8 mouse cellular contexts compared by ENCODE assay signal in genomic region chr4:152027524-152027923, GRCm38 (mm10). TPM values are rescaled to one million over a fixed set of nuclear protein-coding genes. Genes with fewer than 3 reads are reported as not detected.
DNase-seq lines count a peak whose midpoint lies in the region; ATAC-seq and TF ChIP-seq lines count a peak whose summit lies in the region.

TSS of gene Zbtb48 (minus strand) at chr4:152027671.

- peaks cover 57% of the 10 kb centered on the region for H3K36me3 ChIP-seq in megakaryocyte, embryonic 14.5 days (replicated peaks; ENCODE audit: low read length)

- peak within 1 kb of the TSS; percentile 47 for H3K4me3 ChIP-seq in cortical plate, adult 2 months (ENCODE audit: insufficient read depth, low read length)
- H3K4me3 ChIP-seq in megakaryocyte, embryonic 14.5 days (replicated peaks) = peak within 1 kb of the TSS; percentile 98

- ATAC-seq in activated CD4-positive, CD25-positive, alpha-beta regulatory T cell, adult 4 months = peak; percentile 99

- no peaks in the 10 kb centered on the region for H3K9me3 ChIP-seq in megakaryocyte, embryonic 14.5 days

- DNase-seq in gastrocnemius, adult 8-10 months (ENCODE audit: low spot score in 2 of 2) = peak; percentile 91 to 95
- DNase-seq in hindlimb bud, embryonic 11.5 days (ENCODE audit: extremely low spot score, low read depth, low spot score) = peak; percentile 83
- DNase-seq in left cerebral cortex, adult 8-10 months (ENCODE audit: low spot score in 2 of 2) = peak; percentile 92 to 97
- peak; percentile 98 to 99 for DNase-seq in right cerebral cortex, postnatal 10 days (ENCODE audit: low spot score in 2 of 2)
- DNase-seq in urinary bladder, postnatal 25 days (ENCODE audit: low spot score) = peak; percentile 91

- no peak within 1 kb of the TSS for H3K27ac ChIP-seq in cortical plate, adult 2 months (ENCODE audit: insufficient read depth, low read length)

- TF ChIP-seq CTCF in cortical plate, adult 2 months (IDR thresholded peaks at IDR 0.05; ENCODE audit: extremely low read depth, insufficient read depth, low read length) = no peak

- H3K4me1 ChIP-seq in cortical plate, adult 2 months (ENCODE audit: control insufficient read depth, insufficient read depth, low read length) = peaks cover 9% of the 10 kb centered on the region
- peaks cover 65% of the 10 kb centered on the region for H3K4me1 ChIP-seq in megakaryocyte, embryonic 14.5 days

- peak; percentile 95 for TF ChIP-seq POLR2A in cortical plate, adult 2 months (IDR thresholded peaks at IDR 0.05; ENCODE audit: extremely low read depth, insufficient read depth, low read length)

- peaks cover 6% of the 10 kb centered on the region for H3K27me3 ChIP-seq in megakaryocyte, embryonic 14.5 days (replicated peaks)

RNA-seq across cellular contexts. Expression of gene Zbtb48, which starts in this region (rescaled TPM):
- polyA plus RNA-seq in activated CD4-positive, CD25-positive, alpha-beta regulatory T cell, adult 4 months (2017; shearing (Covaris generic)) = 10 to 100 TPM; 14.1 to 22.0 TPM
- 13.7 and 19.1 TPM in 2 replicates for polyA plus RNA-seq in cortical plate, adult 2 months (2012; rRNA removed)
- total RNA-seq in gastrocnemius, adult 8-10 months (2022) = 1 to 10 TPM; 2.3 to 4.8 (median 3.1) TPM
- total RNA-seq in left cerebral cortex, adult 8-10 months (2022) = 10 to 100 TPM; 11.7 to 17.5 (median 14.0) TPM
- polyA plus RNA-seq in megakaryocyte, embryonic 14.5 days (2012; ENCODE audit: insufficient read depth, low replicate concordance) = 3.8 and 4.3 TPM in 2 replicates
